Mouse (Mus musculus) stomach, postnatal 0 days (tissue): ENCODE measurements at regions not wholly inside any gene's neighbourhood (a gene's known extent, or its start where the extent isn't known, plus 50 kb on each side); places are given as distances from the start of the nearest gene placed in this dataset.

Source experiments
- CTCF ChIP-seq: IDR thresholded peaks from 2 replicates; pipeline ENCODE4 v1.5.1; 2016; ENCODE audit warnings: antibody characterized with exemption, low read depth, mild to moderate bottlenecking, moderate library complexity
- EP300 ChIP-seq: optimal IDR thresholded peaks from 2 replicates; pipeline ENCODE3; 2016; ENCODE audit warnings: antibody characterized with exemption

GRCm38 (mm10) chr7:117971176-117971575 lies 144.8 kb downstream of the Rps15a start:
- TF ChIP-seq CTCF (no peak), EP300 (no peak)
